Mouse (Mus musculus) forebrain, embryonic 12.5 days (tissue): ENCODE results near the gene Adamts12. TPM values are rescaled to one million over a fixed set of nuclear protein-coding genes. Genes with fewer than 3 reads are reported as not detected.

Source experiments
- ATAC-seq: fragments of 200-750 bp; cut with Nextera tagmentation; 2 replicates; pipeline ENCODE4 v1.8.0; 2017; ENCODE audit warnings: moderate TSS enrichment; ENCODE audit not compliant: low FRiP score
- H3K27ac ChIP-seq: fragments of 300-500 bp; sonication (generic); 2 replicates; pipeline ENCODE4 v1.5.1; 2016; ENCODE audit warnings: mild to moderate bottlenecking
- H3K27me3 ChIP-seq: fragments of 300-500 bp; sonication (generic); 2 replicates; pipeline ENCODE4 v1.6.1; 2016; ENCODE audit warnings: mild to moderate bottlenecking
- H3K36me3 ChIP-seq: fragments of 300-500 bp; sonication (generic); replicated peaks from 2 replicates; pipeline ENCODE4 v1.6.1; 2016; ENCODE audit warnings: mild to moderate bottlenecking
- H3K4me1 ChIP-seq: fragments of 300-500 bp; sonication (generic); 2 replicates; pipeline ENCODE4 v1.6.1; 2016
- H3K4me2 ChIP-seq: fragments of 300-500 bp; sonication (generic); 2 replicates; pipeline ENCODE4 v1.6.1; 2016; ENCODE audit warnings: mild to moderate bottlenecking, moderate library complexity
- H3K4me3 ChIP-seq: fragments of 300-500 bp; sonication (generic); replicated peaks from 2 replicates; pipeline ENCODE4 v1.5.1; 2016; ENCODE audit warnings: mild to moderate bottlenecking
- H3K9ac ChIP-seq: fragments of 300-500 bp; sonication (generic); 2 replicates; pipeline ENCODE4 v1.6.1; 2016; ENCODE audit warnings: mild to moderate bottlenecking
- H3K9me3 ChIP-seq: fragments of 300-500 bp; sonication (generic); 2 replicates; pipeline ENCODE4 v1.6.1; 2016
- WGBS: fragments of 180-500 bp; shearing (Covaris S2); methylation state at CpG from one replicate; pipeline ENCODE4 v1.1.7; 2016; 5-methylcytosine and 5-hydroxymethylcytosine counted together
- polyA plus RNA-seq: library from polyadenylated mRNA; unstranded; fragments of >200 nt; fragmentation: Nextera tagmentation; extraction: Ambion mirVana; gene quantifications from 2 replicates; pipeline ENCODE4 v1.2.1, GENCODE M21; 2016

Gene Adamts12
- polyA plus RNA-seq, 1 experiment from 2014 or later = 3.2 TPM

DNA sequence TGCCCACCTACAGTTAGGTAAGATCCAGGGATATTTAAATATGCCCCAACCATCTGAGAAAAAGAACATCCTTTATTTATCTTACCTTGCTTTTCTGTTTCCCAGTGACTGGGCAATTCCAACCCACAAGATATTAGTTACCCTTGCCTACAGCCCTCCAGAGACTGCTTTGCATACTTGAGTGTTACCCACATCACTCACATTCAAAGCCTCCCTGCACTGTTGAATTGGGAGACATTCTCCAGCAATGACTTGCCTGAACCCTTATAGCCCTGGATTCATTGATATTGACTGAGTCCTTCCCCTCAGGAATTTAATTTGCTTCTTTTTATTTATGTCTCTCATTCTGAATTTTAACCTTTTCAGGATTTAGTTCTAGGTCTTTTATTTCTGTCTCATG, 53.8 kb downstream of the Adamts12 start:
- peaks cover 5% of the 10 kb centered on the region for H3K4me1 ChIP-seq
- H3K9me3 ChIP-seq = no peaks in the 10 kb centered on the region
- no peak for ATAC-seq
- H3K9ac ChIP-seq = no peak overlapping the region
- no peak overlapping the region for H3K4me3 ChIP-seq
- no peak overlapping the region for H3K27ac ChIP-seq
- no peak overlapping the region for H3K4me2 ChIP-seq
- no peaks in the 10 kb centered on the region for H3K27me3 ChIP-seq
- H3K36me3 ChIP-seq = no peaks in the 10 kb centered on the region

DNA sequence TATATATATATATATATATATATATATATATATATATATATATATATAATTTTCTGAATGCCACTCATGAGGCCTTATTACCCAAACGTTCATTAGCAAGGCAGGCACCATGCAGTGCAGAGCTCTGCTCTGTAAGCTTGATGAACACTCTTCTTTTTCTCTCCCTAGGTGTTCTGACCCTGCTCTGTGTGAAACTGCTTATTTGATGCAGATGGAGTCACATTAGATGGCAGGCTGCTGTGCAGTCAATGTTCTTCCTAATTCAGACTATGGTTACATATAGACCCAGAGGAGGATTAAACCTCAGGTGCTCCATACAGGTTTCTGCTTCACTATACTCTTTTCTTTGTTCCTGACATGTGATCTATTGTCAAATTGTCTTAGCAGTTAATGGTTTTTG, 57.1 kb downstream of the Adamts12 start:
- Histone ChIP-seq H3K36me3 (no peaks in the 10 kb centered on the region), H3K9ac (no peak overlapping the region), H3K4me3 (no peak overlapping the region), H3K4me1 (no peaks in the 10 kb centered on the region), H3K27me3 (no peaks in the 10 kb centered on the region), H3K4me2 (no peak overlapping the region), H3K27ac (no peak overlapping the region), H3K9me3 (no peaks in the 10 kb centered on the region)
- 30% methylated on average over 1 of the region's 1 CpGs for WGBS
- peak; percentile 58; the same call in 1 of the 2 replicates for ATAC-seq

- ATAC-seq = no peak
- no peaks in the 10 kb centered on the region for H3K9me3 ChIP-seq
- no peak overlapping the region for H3K9ac ChIP-seq
- H3K36me3 ChIP-seq = no peaks in the 10 kb centered on the region
- no peaks in the 10 kb centered on the region for H3K4me1 ChIP-seq
- no peaks in the 10 kb centered on the region for H3K27me3 ChIP-seq
- no peak overlapping the region for H3K27ac ChIP-seq
- H3K4me3 ChIP-seq = no peak overlapping the region
- H3K4me2 ChIP-seq = no peak overlapping the region
Observed at GRCm38 (mm10) chr15:11125361-11125760, 60.8 kb downstream of the Adamts12 start.

DNA sequence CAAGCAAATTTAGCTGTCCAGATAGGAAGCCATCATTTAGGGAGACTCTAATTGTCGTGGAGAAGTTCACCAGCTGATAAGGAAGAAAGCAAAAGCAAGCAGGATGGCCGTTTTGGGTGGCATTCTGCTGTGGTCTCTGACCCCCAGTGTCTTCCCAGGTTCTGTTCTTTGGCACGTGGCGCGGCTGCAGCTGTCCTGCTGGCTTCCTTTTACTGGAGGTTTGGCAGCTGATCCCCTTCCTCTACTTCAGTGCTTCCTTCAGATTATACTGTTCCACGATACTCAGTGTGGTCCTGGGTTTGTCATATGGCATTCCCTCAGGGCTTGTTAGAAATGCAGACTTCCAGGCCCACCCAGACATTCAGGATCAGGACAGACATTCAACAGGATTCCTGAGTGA, 63.9 kb downstream of the Adamts12 start:
- H3K4me3 ChIP-seq = no peak overlapping the region
- H3K4me1 ChIP-seq = no peaks in the 10 kb centered on the region
- H3K4me2 ChIP-seq = no peak overlapping the region
- no peaks in the 10 kb centered on the region for H3K9me3 ChIP-seq
- no peak overlapping the region for H3K9ac ChIP-seq
- no peak overlapping the region for H3K27ac ChIP-seq
- WGBS = 78% methylated on average over 6 of the region's 6 CpGs
- H3K27me3 ChIP-seq = no peaks in the 10 kb centered on the region
- H3K36me3 ChIP-seq = no peaks in the 10 kb centered on the region
- ATAC-seq = no peak

DNA sequence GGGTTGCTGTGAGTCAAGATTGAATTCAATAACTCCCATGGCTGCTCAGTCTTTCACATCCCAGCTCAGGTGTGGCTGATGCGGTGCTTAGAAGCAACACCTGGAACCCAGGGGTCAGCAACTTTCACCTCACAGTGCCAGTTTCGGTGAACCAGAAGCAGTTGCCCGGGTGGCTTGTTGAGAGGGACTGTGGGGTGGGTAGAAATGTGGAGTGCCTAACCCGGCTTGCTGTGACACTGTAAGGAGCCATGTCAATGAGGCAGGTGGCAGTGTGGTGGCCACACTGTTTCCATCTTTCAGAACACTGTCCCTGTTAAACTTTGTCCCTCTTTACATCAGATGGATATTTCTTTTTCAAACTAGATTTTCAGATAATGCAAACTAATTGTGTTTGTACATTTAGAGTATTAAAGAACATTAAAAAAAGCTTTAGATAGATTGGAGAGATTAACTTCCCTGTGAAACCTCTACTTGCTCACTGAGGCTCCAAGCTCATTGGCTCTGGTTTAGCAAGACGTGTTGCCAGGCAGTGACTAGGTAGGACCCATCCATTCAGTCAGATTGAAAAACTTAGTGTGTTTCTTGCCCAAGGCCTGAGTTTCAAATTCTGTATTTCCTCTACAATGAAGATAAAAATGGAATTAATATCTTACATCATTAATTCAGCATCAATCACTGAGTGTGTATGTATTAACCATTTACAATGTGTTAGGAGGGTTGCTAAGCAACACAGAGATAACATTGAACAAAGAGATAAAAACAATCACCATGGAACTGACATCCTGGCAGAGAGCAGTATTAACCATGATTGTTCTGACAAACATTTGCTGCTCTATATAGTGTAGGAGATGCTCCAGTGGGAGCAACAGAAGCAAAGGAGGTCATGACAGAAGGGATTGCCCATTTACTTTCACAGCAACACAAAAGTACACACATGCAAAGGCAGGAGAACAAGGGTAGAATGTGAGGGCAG, 68.3 kb downstream of the Adamts12 start:
- H3K27ac ChIP-seq = no peak overlapping the region
- WGBS = 86% methylated on average over 5 of the region's 5 CpGs
- ATAC-seq = no peak
- H3K4me3 ChIP-seq = no peak overlapping the region
- no peaks in the 10 kb centered on the region for H3K4me1 ChIP-seq
- H3K4me2 ChIP-seq = no peak overlapping the region
- no peaks in the 10 kb centered on the region for H3K36me3 ChIP-seq
- H3K9me3 ChIP-seq = no peaks in the 10 kb centered on the region
- H3K27me3 ChIP-seq = no peaks in the 10 kb centered on the region
- no peak overlapping the region for H3K9ac ChIP-seq

DNA sequence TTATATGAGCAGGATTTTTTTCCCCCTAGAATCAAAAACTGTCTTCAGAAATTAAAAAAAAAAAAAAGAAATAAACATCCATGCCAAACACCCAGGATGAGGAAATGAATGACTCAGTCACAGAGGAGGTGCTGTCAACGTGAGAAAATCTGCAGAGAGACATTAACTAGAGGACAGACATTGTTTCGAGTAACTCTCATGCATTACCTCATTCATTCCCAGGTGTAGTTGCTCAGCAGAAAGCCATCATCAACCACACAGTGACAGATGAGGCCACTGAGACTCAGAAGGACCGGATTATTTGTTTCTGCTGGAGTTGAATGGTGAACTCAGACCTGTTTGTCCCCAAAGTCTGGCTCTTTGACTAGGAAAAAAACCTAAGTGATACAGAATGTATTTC, 81.0 kb downstream of the Adamts12 start:
- Histone ChIP-seq H3K9ac (no peak overlapping the region), H3K36me3 (no peaks in the 10 kb centered on the region), H3K27me3 (no peaks in the 10 kb centered on the region), H3K4me2 (no peak overlapping the region), H3K27ac (no peak overlapping the region), H3K4me3 (no peak overlapping the region), H3K4me1 (no peaks in the 10 kb centered on the region), H3K9me3 (no peaks in the 10 kb centered on the region)
- WGBS = 65% methylated on average over 3 of the region's 3 CpGs
- ATAC-seq = no peak

DNA sequence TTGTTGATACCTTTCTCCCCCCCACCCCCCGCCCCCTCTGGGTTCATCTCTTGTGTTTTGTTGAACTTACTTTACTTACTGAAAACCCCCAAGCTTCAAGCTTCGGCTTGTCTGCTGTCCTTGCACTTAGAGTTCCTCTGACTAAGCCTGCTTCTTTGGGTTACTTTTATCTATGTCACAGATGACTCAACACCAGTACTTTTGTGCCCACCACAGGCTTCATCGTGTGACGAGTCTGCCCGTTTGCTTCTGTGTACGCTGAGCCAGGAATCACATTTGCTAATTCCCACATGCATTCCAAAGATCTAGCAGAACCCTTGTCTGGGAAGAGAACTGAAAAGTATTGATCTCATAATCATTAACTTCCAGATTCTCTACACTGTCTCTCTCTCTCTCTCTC, 94.8 kb downstream of the Adamts12 start:
- no peaks in the 10 kb centered on the region for H3K36me3 ChIP-seq
- no peaks in the 10 kb centered on the region for H3K27me3 ChIP-seq
- no peak for ATAC-seq
- H3K9me3 ChIP-seq = no peaks in the 10 kb centered on the region
- no peak overlapping the region for H3K27ac ChIP-seq
- no peaks in the 10 kb centered on the region for H3K4me1 ChIP-seq
- no peak overlapping the region for H3K4me2 ChIP-seq
- no peak overlapping the region for H3K4me3 ChIP-seq
- WGBS = 82% methylated on average over 6 of the region's 6 CpGs
- H3K9ac ChIP-seq = no peak overlapping the region

GRCm38 (mm10) chr15:11160759-11161158, 96.2 kb downstream of the Adamts12 start:
- H3K36me3 ChIP-seq = no peaks in the 10 kb centered on the region
- H3K27ac ChIP-seq = no peak overlapping the region
- H3K9me3 ChIP-seq = no peaks in the 10 kb centered on the region
- H3K27me3 ChIP-seq = no peaks in the 10 kb centered on the region
- 65% methylated on average over 2 of the region's 2 CpGs for WGBS
- no peak overlapping the region for H3K4me2 ChIP-seq
- H3K9ac ChIP-seq = no peak overlapping the region
- no peaks in the 10 kb centered on the region for H3K4me1 ChIP-seq
- H3K4me3 ChIP-seq = no peak overlapping the region
- ATAC-seq = no peak

DNA sequence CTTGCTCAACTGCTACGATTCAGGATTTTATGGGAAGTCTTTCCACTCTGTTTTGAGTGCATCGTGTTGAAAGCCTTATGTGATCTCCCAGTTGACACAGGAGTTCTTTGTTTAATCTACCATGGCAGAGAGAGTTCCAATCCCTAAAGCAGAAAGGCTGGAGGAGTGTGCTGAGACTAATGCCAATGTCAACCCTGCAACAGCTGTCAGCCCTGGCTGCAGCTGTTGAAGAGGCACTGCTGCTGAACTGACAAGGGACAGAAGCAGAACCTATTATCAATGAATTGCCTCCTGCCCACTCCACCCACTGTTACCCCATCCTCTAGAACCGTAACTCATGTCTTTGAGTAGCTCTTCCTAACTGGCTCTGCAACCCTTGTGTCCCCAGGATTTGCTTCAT, 101.3 kb downstream of the Adamts12 start:
- Histone ChIP-seq H3K27me3 (no peaks in the 10 kb centered on the region), H3K9me3 (no peaks in the 10 kb centered on the region), H3K4me2 (no peak overlapping the region), H3K27ac (no peak overlapping the region), H3K9ac (no peak overlapping the region), H3K36me3 (no peaks in the 10 kb centered on the region), H3K4me1 (no peaks in the 10 kb centered on the region), H3K4me3 (no peak overlapping the region)
- ATAC-seq = no peak
- 62% methylated on average over 3 of the region's 3 CpGs for WGBS

DNA sequence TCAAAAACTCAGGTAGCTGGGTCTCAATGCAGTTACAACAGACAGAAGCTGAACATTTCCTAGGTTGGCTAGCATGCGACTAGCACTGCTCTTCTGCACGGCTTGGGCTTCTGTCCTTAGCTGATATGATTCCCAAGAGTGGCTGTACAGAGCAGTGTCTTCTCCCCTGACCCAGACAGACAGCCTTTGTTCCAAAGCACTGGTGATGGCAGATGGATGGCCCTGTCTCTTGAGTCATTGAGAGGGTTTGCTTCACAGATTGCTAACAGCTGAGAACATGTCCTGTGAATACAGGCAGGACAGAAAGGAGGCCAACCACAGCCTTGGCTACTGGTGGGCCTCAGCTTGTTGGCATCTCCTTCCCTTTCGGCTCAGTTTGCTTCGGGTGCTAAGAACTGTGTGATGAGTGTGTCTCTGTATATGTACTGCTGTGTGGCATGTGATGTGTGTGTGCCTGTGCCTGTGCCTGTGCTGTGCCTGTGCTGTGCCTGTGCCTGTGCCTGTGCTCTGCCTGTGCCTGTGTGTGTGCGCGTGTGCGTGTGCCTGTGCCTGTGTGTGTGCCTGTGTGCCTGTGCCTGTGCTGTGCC, 109.4 kb downstream of the Adamts12 start:
- Histone ChIP-seq H3K4me2 (no peak overlapping the region), H3K9ac (no peak overlapping the region), H3K36me3 (no peaks in the 10 kb centered on the region), H3K9me3 (no peaks in the 10 kb centered on the region), H3K4me3 (no peak overlapping the region), H3K27ac (no peak overlapping the region), H3K27me3 (no peaks in the 10 kb centered on the region), H3K4me1 (peaks cover 13% of the 10 kb centered on the region)
- no peak for ATAC-seq
- 92% methylated on average over 7 of the region's 7 CpGs for WGBS

GRCm38 (mm10) chr15:11174842-11175241, 110.3 kb downstream of the Adamts12 start:
- no peak overlapping the region for H3K4me3 ChIP-seq
- H3K36me3 ChIP-seq = no peaks in the 10 kb centered on the region
- no peak overlapping the region for H3K9ac ChIP-seq
- no peaks in the 10 kb centered on the region for H3K9me3 ChIP-seq
- H3K27me3 ChIP-seq = no peaks in the 10 kb centered on the region
- H3K4me2 ChIP-seq = no peak overlapping the region
- peaks cover 16% of the 10 kb centered on the region for H3K4me1 ChIP-seq
- no peak overlapping the region for H3K27ac ChIP-seq
- ATAC-seq = no peak
- WGBS = 85% methylated on average over 13 of the region's 13 CpGs

- WGBS = 33% methylated on average over 9 of the region's 9 CpGs
- no peak overlapping the region for H3K9ac ChIP-seq
- H3K4me3 ChIP-seq = no peak overlapping the region
- no peak overlapping the region for H3K27ac ChIP-seq
- H3K36me3 ChIP-seq = no peaks in the 10 kb centered on the region
- no peak overlapping the region for H3K4me2 ChIP-seq
- no peaks in the 10 kb centered on the region for H3K27me3 ChIP-seq
- H3K4me1 ChIP-seq = peaks cover 17% of the 10 kb centered on the region
- peak; percentile 82 for ATAC-seq
- no peaks in the 10 kb centered on the region for H3K9me3 ChIP-seq
Observed at GRCm38 (mm10) chr15:11177448-11177847, 112.9 kb downstream of the Adamts12 start.

DNA sequence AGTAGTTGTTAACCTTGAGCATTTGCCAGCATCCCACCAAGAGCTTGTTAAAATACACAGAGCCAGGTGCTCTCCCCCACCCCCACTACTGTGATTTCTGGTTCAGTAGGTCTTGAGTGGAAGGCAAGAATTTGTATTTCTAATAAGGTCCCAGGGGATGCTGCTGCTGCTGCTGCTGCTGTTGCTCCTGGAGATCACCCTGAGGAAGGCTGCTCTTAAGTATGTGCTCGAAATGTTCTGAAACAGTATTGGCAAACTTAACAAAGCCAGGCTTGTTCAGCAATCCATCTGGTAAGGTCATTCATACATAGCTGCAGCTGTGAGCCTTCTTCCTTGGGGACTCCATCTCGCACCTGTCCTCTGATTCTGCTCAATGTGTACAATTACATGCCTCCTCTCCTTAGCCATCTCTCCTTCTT, 115.2 kb downstream of the Adamts12 start:
- ATAC-seq = no peak
- WGBS = 74% methylated on average over 2 of the region's 2 CpGs
- H3K27me3 ChIP-seq = no peaks in the 10 kb centered on the region
- no peak overlapping the region for H3K4me3 ChIP-seq
- H3K9ac ChIP-seq = no peak overlapping the region
- H3K36me3 ChIP-seq = no peaks in the 10 kb centered on the region
- H3K4me1 ChIP-seq = peaks cover 17% of the 10 kb centered on the region
- H3K9me3 ChIP-seq = no peaks in the 10 kb centered on the region
- no peak overlapping the region for H3K4me2 ChIP-seq
- no peak overlapping the region for H3K27ac ChIP-seq
